10 mouse cellular contexts compared by ENCODE assay signal in the genomic region with DNA sequence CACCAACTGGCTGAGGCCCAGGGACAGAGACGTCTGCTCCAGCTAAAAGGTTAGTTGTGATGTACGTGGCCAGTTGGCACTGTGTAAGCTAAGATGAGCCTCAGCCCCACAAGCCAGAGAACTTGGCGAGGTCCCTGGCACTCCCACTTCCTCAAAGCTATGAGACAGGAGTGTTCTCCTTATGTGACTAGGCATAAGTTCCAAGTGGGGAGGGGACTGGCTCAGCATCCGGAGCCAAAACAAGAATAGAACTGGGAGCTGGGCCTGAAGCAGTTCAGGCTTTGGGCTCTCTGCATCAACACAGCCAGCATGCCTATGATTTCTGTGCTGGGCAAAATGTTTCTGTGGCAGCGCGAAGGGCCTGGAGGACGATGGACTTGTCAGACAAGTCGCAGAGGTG. TPM values are rescaled to one million over a fixed set of nuclear protein-coding genes. Genes with fewer than 3 reads are reported as not detected.
DNase-seq lines count a peak whose midpoint lies in the region; ATAC-seq lines count a peak whose summit lies in the region.
"Had no signal": no experiment of that assay in that cellular context is flagged by ENCODE, and none has a peak within 500 bp of the region (broad histone marks: within the 10 kb centered on the region; RNA-seq: fewer than 3 reads in every experiment).

No protein-coding gene starts in this region.

- H3K9me3 ChIP-seq in heart, embryonic 11.5 days (replicated peaks; ENCODE audit: control insufficient read depth, low read length) = no peaks in the 10 kb centered on the region

- DNase-seq in heart, adult 18-20 months = peak; percentile 70 to 80
- peak; percentile 57 for DNase-seq in cerebellum, adult 11 months
- DNase-seq in gastrocnemius, postnatal 10 days = peak; percentile 46
- DNase-seq in kidney, postnatal 25 days = peak; percentile 22 to 68
- no peak for DNase-seq in thymus, postnatal 14 days

- 73% methylated on average over 8 of the region's 8 CpGs for WGBS in heart, embryonic 11.5 days (ENCODE audit: insufficient replicate concordance)

- H3K4me3 ChIP-seq in heart, embryonic 11.5 days (ENCODE audit: low read depth, low read length) = no peak overlapping the region

- no peak for ATAC-seq in heart, embryonic 11.5 days (replicated peaks; ENCODE audit: insufficient number of reproducible peaks, low FRiP score, low TSS enrichment)
- peak; percentile 28; the same call in 1 of the 2 replicates for ATAC-seq in megakaryocyte progenitor cell, adult 5-6 weeks (replicated peaks; ENCODE audit: poor library complexity)
- ATAC-seq in CD4-positive, CD25-positive, alpha-beta regulatory T cell, adult 4 months = no peak

- no peak overlapping the region for H3K4me2 ChIP-seq in heart, embryonic 11.5 days

- peaks cover 17% of the 10 kb centered on the region; the same call in 1 of the 2 replicates for H3K27me3 ChIP-seq in heart, embryonic 11.5 days (ENCODE audit: control insufficient read depth, insufficient read depth, low read length)
- H3K27me3 ChIP-seq: CH12.LX had no signal

- peaks cover 15% of the 10 kb centered on the region; the same call in 1 of the 2 replicates for H3K4me1 ChIP-seq in heart, embryonic 11.5 days (ENCODE audit: control insufficient read depth, insufficient read depth, low read length)

- no peak overlapping the region for H3K9ac ChIP-seq in heart, embryonic 11.5 days (ENCODE audit: low read depth, low read length)

- no peak overlapping the region for H3K27ac ChIP-seq in heart, embryonic 11.5 days (ENCODE audit: low read depth, low read length)

- H3K36me3 ChIP-seq in heart, embryonic 11.5 days (ENCODE audit: control insufficient read depth, insufficient read depth, low read length) = peaks cover 13% of the 10 kb centered on the region

RNA-seq across cellular contexts. Expression of gene Fam131a, which starts 1.7 kb away (rescaled TPM):
- 10 to 100 TPM; 19.8 to 31.3 TPM for total RNA-seq in heart, adult 18-20 months (2021)
- 2.6 and 4.9 TPM in 2 replicates for polyA plus RNA-seq in heart, embryonic 11.5 days (2014; fragmentation: Nextera tagmentation; extraction: Ambion mirVana)
- 10 to 100 TPM; 28.0 to 29.8 TPM for total RNA-seq in gastrocnemius, postnatal 10 days (2021)
- total RNA-seq in megakaryocyte progenitor cell, adult 5-6 weeks (2015) = not detected in 2 replicates
- 0.17 TPM in 1 of 2 replicates, not detected in the other for total RNA-seq in megakaryocyte progenitor cell, adult 5-6 weeks (2017)
- under 1 TPM; 0.34 to 0.59 TPM for polyA plus RNA-seq in CD4-positive, CD25-positive, alpha-beta regulatory T cell, adult 4 months (2017; shearing (Covaris generic))
- total RNA-seq: neutrophil, adult 5-6 weeks had no signal

RNA-seq across cellular contexts. Expression of gene Polr2h, which starts 22.7 kb away (rescaled TPM):
- total RNA-seq in heart, adult 18-20 months (2021) = 10 to 100 TPM; 11.0 to 13.1 TPM
- 65.0 and 65.9 TPM in 2 replicates for polyA plus RNA-seq in heart, embryonic 11.5 days (2014; fragmentation: Nextera tagmentation; extraction: Ambion mirVana)
- total RNA-seq in gastrocnemius, postnatal 10 days (2021) = 10 to 100 TPM; 11.6 to 13.5 TPM
- 75.3 and 99.4 TPM in 2 replicates for total RNA-seq in megakaryocyte progenitor cell, adult 5-6 weeks (2015)
- 75.1 and 78.2 TPM in 2 replicates for total RNA-seq in megakaryocyte progenitor cell, adult 5-6 weeks (2017)
- polyA plus RNA-seq in CD4-positive, CD25-positive, alpha-beta regulatory T cell, adult 4 months (2017; shearing (Covaris generic)) = 10 to 100 TPM; 59.3 to 62.4 TPM

RNA-seq across cellular contexts. Expression of gene Clcn2, which starts 22.8 kb away (rescaled TPM):
- total RNA-seq in heart, adult 18-20 months (2021) = 1 to 10 TPM; 1.2 to 1.6 TPM
- 5.7 and 6.7 TPM in 2 replicates for polyA plus RNA-seq in heart, embryonic 11.5 days (2014; fragmentation: Nextera tagmentation; extraction: Ambion mirVana)
- total RNA-seq in gastrocnemius, postnatal 10 days (2021) = 1 to 10 TPM; 2.3 to 3.2 TPM
- total RNA-seq in megakaryocyte progenitor cell, adult 5-6 weeks (2015) = 0.34 and 1.3 TPM in 2 replicates
- total RNA-seq in megakaryocyte progenitor cell, adult 5-6 weeks (2017) = 1.2 and 1.6 TPM in 2 replicates
- polyA plus RNA-seq in CD4-positive, CD25-positive, alpha-beta regulatory T cell, adult 4 months (2017; shearing (Covaris generic)) = 1 to 10 TPM; 1.4 to 1.7 TPM

RNA-seq across cellular contexts. Expression of gene Eif4g1, which starts 26.7 kb away (rescaled TPM):
- 100 to 1,000 TPM; 403 to 412 TPM for total RNA-seq in heart, adult 18-20 months (2021)
- 117 and 133 TPM in 2 replicates for polyA plus RNA-seq in heart, embryonic 11.5 days (2014; fragmentation: Nextera tagmentation; extraction: Ambion mirVana)
- 100 to 1,000 TPM; 324 to 334 TPM for total RNA-seq in gastrocnemius, postnatal 10 days (2021)
- total RNA-seq in megakaryocyte progenitor cell, adult 5-6 weeks (2015) = 164 and 172 TPM in 2 replicates
- 305 and 366 TPM in 2 replicates for total RNA-seq in megakaryocyte progenitor cell, adult 5-6 weeks (2017)
- polyA plus RNA-seq in CD4-positive, CD25-positive, alpha-beta regulatory T cell, adult 4 months (2017; shearing (Covaris generic)) = 10 to 100 TPM; 56.0 to 66.6 TPM

RNA-seq across cellular contexts. Expression of gene Chrd, which starts 38.1 kb away (rescaled TPM):
- 1 to 10 TPM; 1.7 to 2.0 TPM for total RNA-seq in heart, adult 18-20 months (2021)
- polyA plus RNA-seq in heart, embryonic 11.5 days (2014; fragmentation: Nextera tagmentation; extraction: Ambion mirVana) = 0.21 and 0.42 TPM in 2 replicates
- total RNA-seq in gastrocnemius, postnatal 10 days (2021) = 1 to 10 TPM; 5.2 to 6.3 TPM
- not detected in 2 replicates for total RNA-seq in megakaryocyte progenitor cell, adult 5-6 weeks (2015)
- not detected in 2 replicates for total RNA-seq in megakaryocyte progenitor cell, adult 5-6 weeks (2017)
- polyA plus RNA-seq in CD4-positive, CD25-positive, alpha-beta regulatory T cell, adult 4 months (2017; shearing (Covaris generic)) = not detected
- total RNA-seq: CH12.LX; neutrophil, adult 5-6 weeks had no signal

Comparison
In these comparisons a context has a peak if more than half of its experiments do, and no peak if none do; other contexts are left out.
1. RNA of gene Fam131a, which starts 1.7 kb away (total RNA-seq): 19.8 to 31.3 TPM in heart, adult 18-20 months and 28.0 to 29.8 TPM in gastrocnemius, postnatal 10 days; 0.17 TPM in megakaryocyte progenitor cell, adult 5-6 weeks; every median in the first group is over 10 times any median in the second.
2. RNA of gene Polr2h, which starts 22.7 kb away (total RNA-seq): 75.1 to 99.4 TPM in megakaryocyte progenitor cell, adult 5-6 weeks; 11.6 to 13.5 TPM in gastrocnemius, postnatal 10 days and 11.0 to 13.1 TPM in heart, adult 18-20 months; every median in the first group is over 4 times any median in the second.